8 mouse cellular contexts compared by ENCODE assay signal in genomic region chr12:55446746-55447395, GRCm38 (mm10). TPM values are rescaled to one million over a fixed set of nuclear protein-coding genes. Genes with fewer than 3 reads are reported as not detected.
DNase-seq lines count a peak whose midpoint lies in the region; ATAC-seq and TF ChIP-seq lines count a peak whose summit lies in the region.

No protein-coding gene starts in this region.

- no peak overlapping the region for H3K9ac ChIP-seq in neural tube, embryonic 15.5 days (replicated peaks)

- TF ChIP-seq POLR2A in lung, adult 2 months (IDR thresholded peaks at IDR 0.05; ENCODE audit: borderline replicate concordance, extremely low read depth, low read depth, low read length) = peak; percentile 74

- H3K36me3 ChIP-seq in neural tube, embryonic 15.5 days = no peaks in the 10 kb centered on the region

- H3K9me3 ChIP-seq in neural tube, embryonic 15.5 days (replicated peaks) = no peaks in the 10 kb centered on the region

- no peak overlapping the region for H3K4me3 ChIP-seq in lung, adult 2 months (replicated peaks; ENCODE audit: extremely low read depth, low read depth, low read length)
- no peak overlapping the region for H3K4me3 ChIP-seq in neural tube, embryonic 15.5 days (replicated peaks)

- ATAC-seq in neural tube, embryonic 15.5 days (ENCODE audit: low FRiP score) = peak; percentile 84

- no peaks in the 10 kb centered on the region for H3K27me3 ChIP-seq in neural tube, embryonic 15.5 days (replicated peaks)

- no peak overlapping the region for H3K4me2 ChIP-seq in neural tube, embryonic 15.5 days

- DNase-seq in CD8-positive naive resting alpha-beta T cell, adult 2 months (ENCODE audit: low read depth in 2 of 2, low spot score in 2 of 2) = peak; percentile 51 to 57
- DNase-seq in cerebellum, adult 18-20 months = peak; percentile 81 to 89
- peak; percentile 39 for DNase-seq in forelimb bud, embryonic 11.5 days (ENCODE audit: low read depth, low spot score)
- DNase-seq in heart, postnatal 4 days = peak; percentile 86
- DNase-seq in layer of hippocampus, adult 8-10 months (ENCODE audit: low spot score in 2 of 2) = peak; percentile 84 to 89
- peak; percentile 63 for DNase-seq in lung, adult 2 months
- DNase-seq in testis, postnatal 10 days (ENCODE audit: low spot score) = peak; percentile 82

- TF ChIP-seq CTCF in lung, adult 2 months (IDR thresholded peaks at IDR 0.05; ENCODE audit: insufficient read depth, low read length) = no peak

- 3% methylated on average over 13 of the region's 13 CpGs for WGBS in lung, adult 2 months
- 29% methylated on average over 13 of the region's 13 CpGs for WGBS in neural tube, embryonic 15.5 days

- H3K27ac ChIP-seq in neural tube, embryonic 15.5 days (replicated peaks) = peak overlapping the region; percentile 77

- H3K4me1 ChIP-seq in lung, adult 2 months (ENCODE audit: control insufficient read depth, insufficient read depth, low read length) = peaks cover 40% of the 10 kb centered on the region
- H3K4me1 ChIP-seq in neural tube, embryonic 15.5 days = peaks cover 30% of the 10 kb centered on the region

RNA-seq across cellular contexts. Expression of gene Nfkbia, which starts 45.6 kb away (rescaled TPM):
- 10 to 100 TPM; 31.4 to 34.2 TPM for total RNA-seq in heart, postnatal 4 days (2021)
- total RNA-seq in layer of hippocampus, adult 8-10 months (2022) = 10 to 100 TPM; 23.8 to 46.1 (median 33.3) TPM
- polyA plus RNA-seq in lung, adult 2 months (2012; rRNA removed) = 282 and 367 TPM in 2 replicates
- 60.2 and 92.7 TPM in 2 replicates for polyA plus RNA-seq in neural tube, embryonic 15.5 days (2015; fragmentation: Nextera tagmentation; extraction: Ambion mirVana)
